Mouse (Mus musculus) stomach, postnatal 0 days (tissue): ENCODE measurements around the gene Nucks1.

Source experiments
- CTCF ChIP-seq: IDR thresholded peaks from 2 replicates; pipeline ENCODE4 v1.5.1; 2016; ENCODE audit warnings: antibody characterized with exemption, low read depth, mild to moderate bottlenecking, moderate library complexity
- EP300 ChIP-seq: optimal IDR thresholded peaks from 2 replicates; pipeline ENCODE3; 2016; ENCODE audit warnings: antibody characterized with exemption

- no peak for TF ChIP-seq CTCF
- TF ChIP-seq EP300, result no peak
Measured at GRCm38 (mm10) chr1:131922100-131922499, 11.8 kb downstream of the Nucks1 start.
